Mouse (Mus musculus) CH12.LX (cell line): ENCODE data around the gene Nfic. TPM values are rescaled to one million over a fixed set of nuclear protein-coding genes. Genes with fewer than 3 reads are reported as not detected.

Experiments used
- DNase-seq: peaks from one replicate; pipeline ENCODE4 v3.0.0-alpha.2; 2013; ENCODE audit errors: extremely low read depth
- H3K27ac ChIP-seq: 2 replicates; pipeline ENCODE4 v1.5.1; 2012; ENCODE audit warnings: low read depth, mild to moderate bottlenecking, control low read depth, moderate library complexity; ENCODE audit not compliant: insufficient read depth
- H3K27me3 ChIP-seq: replicated peaks from 2 replicates; pipeline ENCODE3; 2012; ENCODE audit warnings: inconsistent platforms
- H3K36me3 ChIP-seq, 2 experiments: replicated peaks in 1 of 2; 2 replicates each; pipeline versions ENCODE3 to v1.6.1; 2012; ENCODE audit warnings: inconsistent platforms in 1 of 2, low read length in 1 of 2, mild to moderate bottlenecking in 1 of 2, mixed read lengths in 1 of 2, moderate library complexity in 1 of 2; ENCODE audit not compliant: control insufficient read depth in 1 of 2, insufficient read depth in 1 of 2
- H3K4me1 ChIP-seq, 2 experiments: 2 replicates each; pipeline ENCODE4 v1.6.1; 2012; ENCODE audit warnings: inconsistent platforms in 1 of 2, moderate library complexity in 1 of 2; ENCODE audit not compliant: insufficient read depth in 2 of 2, control insufficient read depth in 1 of 2
- H3K4me2 ChIP-seq: 2 replicates; pipeline ENCODE4 v1.6.1; 2012; ENCODE audit warnings: low read depth, mild to moderate bottlenecking, control low read depth; ENCODE audit not compliant: poor library complexity, insufficient read depth, severe bottlenecking
- H3K4me3 ChIP-seq, 3 experiments: fragments of 150-350 bp in 1 of 3; sonication (generic) in 1 of 3; replicated peaks in 1 of 3; 2 replicates each; pipeline versions ENCODE3 to v1.5.1; 2011 to 2012; ENCODE audit warnings: low read depth in 2 of 3, low read length in 2 of 3, mild to moderate bottlenecking in 2 of 3, moderate library complexity in 2 of 3, control low read depth in 1 of 3, improper control_type of control experiment in 1 of 3, inconsistent platforms in 1 of 3, mixed read lengths in 1 of 3; ENCODE audit not compliant: poor library complexity in 1 of 3
- H3K79me2 ChIP-seq: replicated peaks from 2 replicates; pipeline ENCODE4 v1.6.1; 2012; ENCODE audit warnings: mild to moderate bottlenecking, moderate library complexity; ENCODE audit not compliant: control insufficient read depth, poor library complexity, insufficient read depth, severe bottlenecking; ENCODE audit errors: extremely low read depth
- H3K9ac ChIP-seq: 2 replicates; pipeline ENCODE4 v1.6.1; 2012; ENCODE audit warnings: low read depth, mild to moderate bottlenecking, control low read depth, moderate library complexity; ENCODE audit not compliant: insufficient read depth
- H3K9me3 ChIP-seq: replicated peaks from 2 replicates; pipeline ENCODE3; 2012; ENCODE audit warnings: low read length, inconsistent platforms, mixed read lengths
- CHD2 ChIP-seq: IDR thresholded peaks from 2 replicates; pipeline ENCODE4 v1.6.1; 2011; ENCODE audit warnings: low read length, improper control_type of control experiment
- E2F4 ChIP-seq: IDR thresholded peaks from 2 replicates; pipeline ENCODE4 v1.6.1; 2011; ENCODE audit warnings: low read depth, low read length, improper control_type of control experiment; ENCODE audit not compliant: insufficient replicate concordance
- GABPA ChIP-seq: IDR thresholded peaks from 2 replicates; pipeline ENCODE4 v1.6.1; 2012; ENCODE audit warnings: low read depth, low read length, improper control_type of control experiment, inconsistent platforms; ENCODE audit not compliant: insufficient replicate concordance
- JUND ChIP-seq: conservative IDR thresholded peaks from 2 replicates; pipeline ENCODE4 v1.6.1; 2011; ENCODE audit warnings: low read depth, low read length, improper control_type of control experiment
- KAT2A ChIP-seq: IDR thresholded peaks from 2 replicates; pipeline ENCODE4 v1.6.1; 2012; ENCODE audit warnings: low read length, improper control_type of control experiment, inconsistent platforms; ENCODE audit not compliant: insufficient replicate concordance
- MAZ ChIP-seq: IDR thresholded peaks from 2 replicates; pipeline ENCODE4 v1.6.1; 2012; ENCODE audit warnings: low read depth, mild to moderate bottlenecking, inconsistent platforms, low read length, improper control_type of control experiment, moderate library complexity
- MXI1 ChIP-seq: IDR thresholded peaks from 2 replicates; pipeline ENCODE4 v1.6.1; 2011; ENCODE audit warnings: mild to moderate bottlenecking, low read depth, low read length, improper control_type of control experiment
- NRF1 ChIP-seq: IDR thresholded peaks from 2 replicates; pipeline ENCODE4 v1.6.1; 2014; ENCODE audit warnings: low read depth, mild to moderate bottlenecking, inconsistent platforms, low read length, improper control_type of control experiment, moderate library complexity
- PAX5 ChIP-seq: IDR thresholded peaks from 2 replicates; pipeline ENCODE4 v1.6.1; 2012; ENCODE audit warnings: low read length, inconsistent platforms, mixed read lengths
- RAD21 ChIP-seq: IDR thresholded peaks from 2 replicates; pipeline ENCODE4 v1.6.1; 2011; ENCODE audit warnings: low read depth, mild to moderate bottlenecking, low read length, improper control_type of control experiment, moderate library complexity
- RCOR1 ChIP-seq: conservative IDR thresholded peaks from 2 replicates; pipeline ENCODE4 v1.6.1; 2012; ENCODE audit warnings: low read depth, mild to moderate bottlenecking, inconsistent platforms, low read length, improper control_type of control experiment
- SIN3A ChIP-seq: IDR thresholded peaks from 2 replicates; pipeline ENCODE4 v1.6.1; 2012; ENCODE audit warnings: low read length, improper control_type of control experiment, inconsistent platforms
- TCF12 ChIP-seq: IDR thresholded peaks from 2 replicates; pipeline ENCODE4 v1.6.1; 2014; ENCODE audit warnings: low read depth, mild to moderate bottlenecking, inconsistent platforms, low read length, improper control_type of control experiment
- USF1 ChIP-seq: IDR thresholded peaks from 2 replicates; pipeline ENCODE4 v1.6.1; 2014; ENCODE audit warnings: low read depth, mild to moderate bottlenecking, inconsistent platforms, low read length, improper control_type of control experiment
- ZC3H11A ChIP-seq: IDR thresholded peaks from 2 replicates; pipeline ENCODE4 v1.6.1; 2012; ENCODE audit warnings: low read depth, mild to moderate bottlenecking, inconsistent platforms, low read length, improper control_type of control experiment
- ZKSCAN1 ChIP-seq: IDR thresholded peaks from 2 replicates; pipeline ENCODE4 v1.6.1; 2012; ENCODE audit warnings: low read depth, inconsistent platforms, low read length, improper control_type of control experiment, borderline replicate concordance
- dilution Hi-C: fragments of 300-500 bp; cut with MboI; formaldehyde crosslinking; loops from 2 replicates; pipeline ENCODE4 v1.14.3; 2020; ENCODE audit warnings: low sequenced_read_pairs; ENCODE audit not compliant: extremely low pct_unique_long_range_greater_than_20kb, extremely low pct_ligation_motif_present
- in situ Hi-C: fragments of 300-500 bp; cut with MboI; formaldehyde crosslinking; loops from 3 replicates; pipeline ENCODE4 v1.14.3; 2019; ENCODE audit warnings: low sequenced_read_pairs, low pct_ligation_motif_present, low pct_unique_long_range_greater_than_20kb, mixed read lengths
- polyA plus RNA-seq: library from polyadenylated mRNA; unstranded; fragments of >175 nt; gene quantifications from 2 replicates; pipeline ENCODE4 v1.2.1, GENCODE M21; 2012; ENCODE audit warnings: low read depth; ENCODE audit not compliant: insufficient read length
- total RNA-seq, 2 experiments: library from RNA; depleted of rRNA; stranded (reverse); fragments of 300-350 nt in 1 of 2; fragments of >200 nt in 1 of 2; gene quantifications; 2 replicates each; pipeline ENCODE4 v1.2.3; 2012 to 2014

The Nfic gene
- total and polyA plus RNA-seq, 3 experiments, result 0.07 to 4.7 (median 4.0) TPM

DNA sequence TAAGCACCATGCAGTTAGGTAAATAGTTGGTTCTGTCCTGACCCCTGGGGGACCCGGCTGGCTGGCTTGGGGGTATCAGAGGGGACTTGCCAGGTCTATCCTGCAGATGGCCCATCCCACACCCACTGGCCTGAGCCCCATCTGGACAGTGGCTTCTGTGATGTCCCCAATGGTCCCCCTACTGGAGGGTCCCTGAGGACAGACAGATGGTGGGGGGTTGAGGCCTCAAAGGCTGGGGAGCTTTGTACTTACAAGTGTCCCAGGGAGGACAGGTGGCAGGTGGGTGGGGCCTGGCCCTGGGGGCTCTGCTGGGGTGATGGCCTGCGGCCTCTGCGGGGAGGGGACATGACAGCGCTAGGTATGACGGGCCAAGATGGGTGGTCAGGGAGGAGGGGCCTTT, 56.1 kb downstream of the Nfic start:
- no peaks in the 10 kb centered on the region for H3K9me3 ChIP-seq
- no peak overlapping the region for H3K27ac ChIP-seq
- H3K36me3 ChIP-seq, result peaks cover 46 to 61% of the 10 kb centered on the region in 2 experiments
- H3K4me1 ChIP-seq, result peaks cover 0 to 6% of the 10 kb centered on the region in 2 experiments; a peak in 1 of 4 replicates
- no peak overlapping the region for H3K4me2 ChIP-seq
- H3K4me3 ChIP-seq, result no peak overlapping the region
- TF ChIP-seq CHD2 (no peak), ZKSCAN1 (no peak), MXI1 (no peak), GABPA (no peak), MAZ (no peak), TCF12 (no peak), NRF1 (no peak), USF1 (no peak), PAX5 (no peak), RAD21 (no peak)
- TF ChIP-seq, all 38 proteins: peak for 0
- Histone ChIP-seq H3K9ac (no peak overlapping the region), H3K79me2 (no peaks in the 10 kb centered on the region), H3K27me3 (no peaks in the 10 kb centered on the region)
- dilution Hi-C loops, result no loop called here
- DNase-seq, result no peak
- in situ Hi-C loops, result no loop called here

DNA sequence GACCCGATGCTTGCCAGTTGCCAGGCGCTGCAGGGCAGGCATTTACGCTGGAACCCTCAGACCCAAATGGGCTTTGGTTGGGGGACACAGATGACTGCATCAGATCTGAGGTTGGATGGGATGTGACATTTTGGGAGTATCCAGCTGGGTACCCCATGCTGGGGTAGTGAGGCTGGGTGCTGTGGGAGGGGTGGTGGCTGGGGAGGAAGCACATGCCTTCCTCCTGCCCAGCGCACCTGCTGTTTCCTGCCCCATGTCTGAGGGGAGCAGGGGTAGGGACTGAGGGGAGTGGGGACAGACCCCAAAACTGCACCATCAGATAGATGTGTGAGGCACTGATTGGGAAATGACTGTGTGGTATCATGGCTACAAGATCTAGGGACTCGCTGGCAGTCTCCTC, 58.7 kb downstream of the Nfic start:
- TF ChIP-seq KAT2A, result no peak
- no peak for TF ChIP-seq SIN3A
- TF ChIP-seq JUND, result no peak
- no peak for TF ChIP-seq E2F4
- no peak for TF ChIP-seq ZC3H11A
- no peak for TF ChIP-seq RCOR1
- Histone ChIP-seq H3K4me2 (no peak overlapping the region), H3K36me3 (peaks cover 34 to 49% of the 10 kb centered on the region in 2 experiments), H3K9me3 (no peaks in the 10 kb centered on the region), H3K79me2 (no peaks in the 10 kb centered on the region), H3K4me3 (no peak overlapping the region), H3K9ac (no peak overlapping the region), H3K4me1 (peaks cover 0 to 1% of the 10 kb centered on the region in 2 experiments; a peak in 1 of 4 replicates), H3K27me3 (no peaks in the 10 kb centered on the region), H3K27ac (no peak overlapping the region)
- no peak for DNase-seq
- dilution Hi-C loops (no loop called here), in situ Hi-C loops (no loop called here)
